Mouse (Mus musculus) brain, embryonic 14.5 days (tissue): ENCODE measurements around the gene 4930469K13Rik. TPM values are rescaled to one million over a fixed set of nuclear protein-coding genes. Genes with fewer than 3 reads are reported as not detected.

Source experiments
- DNase-seq: peaks from one replicate; pipeline ENCODE4 v3.0.0-alpha.2; 2011; ENCODE audit warnings: low read depth
- CTCF ChIP-seq: fragments of 200-500 bp; IDR thresholded peaks from 2 replicates; pipeline ENCODE4 v1.5.1; 2012; ENCODE audit warnings: inconsistent platforms, mild to moderate bottlenecking, moderate library complexity, borderline replicate concordance; ENCODE audit not compliant: insufficient read depth, insufficient read length; ENCODE audit errors: extremely low read depth
- POLR2A ChIP-seq: fragments of 200-500 bp; IDR thresholded peaks from 2 replicates; pipeline ENCODE4 v1.6.1; 2012; ENCODE audit warnings: mild to moderate bottlenecking, inconsistent platforms, borderline replicate concordance; ENCODE audit not compliant: poor library complexity, insufficient read depth, insufficient read length, severe bottlenecking; ENCODE audit errors: extremely low read depth
- polyA plus RNA-seq: library from polyadenylated mRNA; depleted of rRNA; stranded (reverse); fragments of >200 nt; gene quantifications from 2 replicates; pipeline ENCODE4 v1.2.3, GENCODE M21; 2012

4930469K13Rik gene
- polyA plus RNA-seq, 1 experiment = 0.26 TPM

DNA sequence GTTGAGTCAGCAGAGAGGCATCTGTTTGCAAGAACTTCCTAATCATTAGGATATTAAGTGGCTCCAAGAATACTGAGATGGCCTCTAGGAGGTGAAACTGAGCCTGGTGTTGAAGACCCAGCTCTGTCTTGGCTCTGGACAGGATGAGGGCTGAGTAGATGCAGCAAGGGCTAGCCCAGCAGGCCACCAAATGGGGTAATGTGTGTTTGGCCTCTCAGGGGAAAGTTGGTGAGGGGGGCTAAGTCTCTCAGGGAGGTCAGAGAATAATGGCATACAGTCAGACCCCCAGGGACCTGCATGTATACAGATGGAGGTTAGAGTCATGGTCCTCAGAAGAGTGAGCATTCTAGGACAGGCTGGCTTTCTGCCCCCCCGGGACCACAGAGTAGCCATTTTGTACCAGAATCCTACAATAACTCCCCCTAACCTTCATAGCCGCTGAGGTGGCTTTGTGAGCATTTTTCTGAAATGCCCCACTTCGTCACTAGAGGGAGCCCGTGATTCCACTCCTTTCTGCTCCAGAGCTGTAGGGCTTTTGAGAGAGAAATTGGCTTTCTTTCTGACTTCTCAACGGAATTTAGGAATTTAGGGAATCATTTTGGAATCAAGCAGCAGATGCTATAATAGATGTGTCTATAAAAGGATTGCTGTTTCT is 96.3 kb downstream of the 4930469K13Rik start:
- TF ChIP-seq POLR2A = no peak
- peak; percentile 76; the same call in 1 of the 2 replicates for TF ChIP-seq CTCF
- peak; percentile 38 for DNase-seq

DNA sequence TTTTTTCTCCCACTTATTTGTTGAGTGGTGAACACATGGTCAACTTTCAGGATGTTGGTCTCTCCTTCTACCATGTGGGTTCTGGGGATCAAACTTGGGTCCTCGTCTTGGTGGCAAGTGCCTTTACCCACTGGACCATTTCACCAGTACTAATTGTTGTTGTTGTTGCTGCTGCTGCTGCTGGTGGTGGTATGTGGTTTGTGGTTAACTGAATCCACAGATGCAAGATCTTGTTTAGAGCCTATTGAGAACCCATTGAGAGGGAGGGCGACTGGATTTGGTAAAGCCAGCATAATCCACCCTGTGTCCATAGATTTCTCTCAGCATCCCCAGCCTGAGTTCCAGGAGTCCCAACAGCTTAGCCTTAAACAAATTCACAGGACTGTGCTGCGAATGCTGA is 97.9 kb downstream of the 4930469K13Rik start:
- TF ChIP-seq POLR2A (no peak), CTCF (no peak)
- DNase-seq = no peak

DNA sequence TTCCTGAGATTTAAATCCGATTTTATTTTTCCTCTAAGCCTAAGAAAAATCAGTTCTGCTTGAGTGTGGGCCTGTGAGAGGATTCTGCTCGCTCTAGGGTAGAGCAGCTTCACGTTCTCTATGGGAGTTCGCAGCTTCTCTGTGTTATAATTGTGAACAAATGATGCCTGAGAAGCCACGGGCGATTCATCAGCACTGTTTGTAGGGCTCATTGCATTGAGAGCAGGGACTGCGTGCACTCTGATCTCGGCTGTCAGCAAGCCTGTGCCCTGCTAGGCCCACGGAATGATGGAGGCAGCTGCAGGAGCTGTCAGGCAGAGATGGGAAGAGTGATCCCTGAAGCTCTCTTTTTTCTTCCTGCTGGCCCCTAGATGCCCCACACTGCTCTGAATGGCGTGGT is 100.1 kb downstream of the 4930469K13Rik start:
- peak; percentile 45 for DNase-seq
- TF ChIP-seq POLR2A = no peak

DNA sequence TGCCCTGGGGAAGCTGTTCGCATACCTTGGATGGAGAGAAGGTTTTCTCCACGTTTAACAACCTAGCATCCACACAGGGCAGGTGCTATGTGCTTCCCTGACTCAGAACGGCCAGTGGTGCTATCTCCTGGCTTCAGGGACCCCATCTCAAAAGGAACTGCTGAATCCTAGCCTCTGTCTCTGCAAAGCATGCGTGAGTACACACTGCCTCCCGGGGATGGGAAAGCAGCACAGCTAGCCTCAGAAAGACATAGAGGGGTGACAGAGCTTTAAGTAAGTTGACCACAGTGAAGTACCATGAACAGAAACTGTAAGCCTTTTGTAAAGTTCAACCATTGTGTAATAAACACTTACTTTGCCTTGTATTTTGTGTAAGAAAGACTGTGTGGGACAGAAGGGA is 104.9 kb downstream of the 4930469K13Rik start:
- peak; percentile 12 for DNase-seq
- TF ChIP-seq POLR2A = no peak
- no peak for TF ChIP-seq CTCF

DNA sequence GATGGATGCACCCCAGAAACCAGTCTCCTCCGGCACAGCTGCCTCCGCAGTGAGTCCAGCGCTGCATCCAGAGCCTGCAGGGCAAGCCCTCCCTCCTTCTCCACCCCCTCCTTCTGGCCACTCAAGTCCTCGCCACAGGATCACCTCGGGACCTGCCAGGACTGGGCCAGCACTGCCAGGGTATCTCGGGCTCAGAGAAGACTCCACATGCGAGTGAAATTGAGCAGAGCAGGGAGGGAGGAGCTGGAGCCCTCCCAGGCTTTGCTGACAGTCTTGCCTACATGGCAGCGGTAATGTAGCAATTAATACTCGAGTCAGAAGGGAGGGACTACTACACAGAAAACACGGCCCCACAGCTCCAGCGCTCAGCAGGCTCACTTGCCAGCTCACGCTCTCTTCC is 105.4 kb downstream of the 4930469K13Rik start, which contains the start of gene Kcnip1:
TSS of gene Kcnip1 (minus strand) at position 215 of the 400 bp plus-strand sequence.
- no peak for TF ChIP-seq POLR2A
- no peak for TF ChIP-seq CTCF
- DNase-seq = peak; percentile 69

DNA sequence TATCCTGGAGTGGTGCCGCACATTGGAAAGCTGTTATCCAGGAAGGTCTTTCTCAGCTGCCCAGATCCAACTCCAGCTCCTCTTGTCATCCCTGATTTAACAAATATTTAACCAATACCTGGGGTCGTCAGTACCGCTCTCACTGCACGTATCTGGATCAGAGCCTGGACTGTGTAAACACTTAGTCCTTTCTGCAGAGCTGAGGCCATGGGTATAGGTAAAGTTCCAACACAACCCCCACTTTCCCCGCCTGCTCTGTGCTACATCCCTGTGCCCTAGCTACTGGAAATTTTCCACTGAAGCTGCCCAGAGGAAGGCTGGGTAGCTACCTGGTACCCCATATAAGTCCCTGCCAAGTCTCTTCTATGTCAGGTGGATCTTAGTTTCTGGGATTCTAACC is 108.4 kb downstream of the 4930469K13Rik start:
- no peak for DNase-seq
- TF ChIP-seq POLR2A (no peak), CTCF (no peak)

DNA sequence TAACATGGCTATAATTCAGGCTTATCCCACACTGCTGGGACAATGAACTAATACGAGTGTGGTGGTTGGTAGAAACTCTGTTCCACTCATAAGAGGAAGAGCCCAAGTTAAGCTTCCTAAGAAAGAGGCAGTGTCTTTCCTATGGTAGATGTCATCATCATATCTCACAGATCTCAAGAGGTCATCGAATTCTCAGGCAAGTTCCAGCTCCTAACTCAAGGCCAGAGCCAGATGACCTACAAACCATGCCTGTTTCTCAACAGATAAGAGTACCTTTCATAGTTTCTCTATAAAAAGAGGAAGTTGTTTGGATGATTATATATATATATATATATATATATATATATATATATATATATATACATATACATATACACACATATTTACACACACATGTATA is 111.8 kb downstream of the 4930469K13Rik start:
- TF ChIP-seq CTCF (no peak), POLR2A (no peak)
- no peak for DNase-seq

DNA sequence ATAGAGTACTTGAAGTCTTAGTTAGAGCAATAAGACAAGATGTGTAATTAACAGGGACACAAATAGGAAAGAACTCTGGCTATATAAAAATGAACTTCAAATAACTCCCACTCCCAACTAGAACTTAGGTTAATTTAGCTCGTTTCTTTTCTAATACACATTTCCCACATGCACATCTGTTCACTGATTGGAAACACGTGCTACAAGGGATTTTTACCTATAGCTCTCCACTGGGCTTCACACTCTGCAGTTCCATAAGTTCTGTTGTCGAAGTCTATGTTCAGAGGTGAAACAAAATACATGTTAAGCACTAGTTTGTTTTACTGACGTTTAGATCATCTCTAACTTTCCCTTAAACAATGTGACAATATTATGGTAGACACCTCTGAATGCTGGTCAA is 118.2 kb downstream of the 4930469K13Rik start:
- TF ChIP-seq POLR2A = no peak
- TF ChIP-seq CTCF = no peak
- no peak for DNase-seq

DNA sequence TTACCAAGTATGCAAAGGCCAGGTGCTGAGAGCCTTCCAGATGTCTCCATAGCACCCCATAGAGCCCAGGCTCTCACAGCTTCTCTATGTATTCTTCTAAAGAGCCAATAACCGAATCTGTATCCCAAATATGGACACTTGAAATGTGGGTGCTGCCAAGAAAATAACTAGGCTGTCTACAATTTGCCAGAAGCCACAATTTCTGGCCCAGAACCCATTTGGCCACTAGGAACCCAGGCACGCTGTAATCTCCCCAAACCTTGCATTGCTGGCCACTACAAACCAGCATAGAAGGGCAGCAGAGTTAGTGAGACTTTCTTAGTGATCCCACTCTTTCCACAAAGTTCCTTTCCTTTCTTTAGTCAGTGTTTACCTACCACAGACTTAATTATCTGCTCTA is 123.2 kb downstream of the 4930469K13Rik start:
- no peak for DNase-seq

DNA sequence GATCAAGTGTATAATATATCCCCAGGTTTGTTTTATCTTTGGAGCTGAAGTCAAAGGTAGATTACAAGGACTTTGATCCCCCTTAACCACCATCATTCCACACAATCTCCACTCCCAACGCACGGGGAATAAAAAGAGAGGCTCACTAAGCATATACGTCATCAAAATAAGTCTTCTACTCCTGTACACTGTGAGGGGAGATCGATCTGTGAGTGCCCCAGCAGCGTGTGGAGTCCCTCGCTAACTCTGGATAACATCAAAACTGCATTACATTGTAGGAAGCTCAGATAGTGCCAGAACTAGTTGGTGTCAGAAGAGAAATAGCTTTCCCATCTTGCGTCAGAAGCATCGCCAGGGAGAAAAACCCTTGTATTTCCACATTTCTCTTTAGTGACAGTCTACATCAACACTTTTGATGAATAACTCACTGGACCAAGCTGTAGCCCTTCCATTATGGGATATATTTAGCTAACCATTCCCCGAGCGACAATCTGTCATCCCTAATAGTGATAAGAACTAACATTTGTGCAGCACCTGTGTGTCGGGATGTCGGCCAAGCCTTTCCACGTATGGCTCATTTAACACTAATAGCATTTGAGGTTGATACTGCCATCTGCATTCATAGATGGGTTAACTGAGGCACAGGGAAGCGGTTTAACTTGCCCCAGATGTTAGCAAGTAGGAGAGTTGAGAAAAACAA is 123.9 kb downstream of the 4930469K13Rik start:
- DNase-seq = peak; percentile 62
- TF ChIP-seq CTCF = no peak
- TF ChIP-seq POLR2A = no peak

More for the DNA sequence above, 123.2 kb downstream of the 4930469K13Rik start:
- TF ChIP-seq CTCF (no peak), POLR2A (no peak)

DNA sequence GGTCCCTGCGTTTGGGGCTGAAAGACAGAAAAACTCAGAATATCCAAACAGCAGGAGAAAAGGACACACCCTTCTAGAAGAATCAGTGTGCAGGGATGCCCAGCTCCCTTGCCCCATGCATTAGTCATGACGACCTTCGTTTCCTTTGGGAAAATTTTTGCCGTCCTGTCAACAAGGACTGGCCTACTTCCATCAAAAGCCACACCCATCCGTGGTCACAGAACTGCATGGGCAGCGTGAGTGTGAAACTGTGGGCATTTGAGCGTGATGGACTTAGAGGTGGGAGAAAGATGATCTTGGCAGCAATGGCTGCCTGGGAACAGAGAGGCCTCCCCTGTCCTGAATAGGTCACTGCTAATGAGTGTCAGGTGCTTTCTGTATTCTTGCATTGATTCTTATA is 126.2 kb downstream of the 4930469K13Rik start:
- TF ChIP-seq POLR2A = no peak
- TF ChIP-seq CTCF = no peak
- no peak for DNase-seq

DNA sequence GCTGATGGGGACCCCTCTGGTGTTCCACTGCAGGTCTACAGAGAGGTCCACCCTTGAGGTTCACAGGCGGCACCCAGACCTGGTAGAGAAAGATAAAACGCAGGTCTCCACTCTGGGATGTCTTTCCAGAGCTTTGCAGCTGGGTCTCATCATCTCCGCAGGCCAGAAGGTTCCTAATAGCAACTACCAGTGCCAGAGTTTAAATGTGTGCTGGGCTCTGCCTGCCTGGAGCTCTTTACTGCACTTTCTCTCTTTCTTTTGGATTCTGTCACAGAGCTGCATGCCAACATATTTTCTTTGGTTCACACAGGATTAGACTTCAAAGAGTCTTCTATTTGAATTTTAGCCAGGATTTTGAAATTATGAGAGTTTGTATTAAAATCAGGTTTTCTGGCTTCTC is 129.2 kb downstream of the 4930469K13Rik start:
- TF ChIP-seq POLR2A = no peak
- no peak for TF ChIP-seq CTCF
- no peak for DNase-seq
